Mouse (Mus musculus): ENCODE results near the gene Erg. TPM values are rescaled to one million over a fixed set of nuclear protein-coding genes. Genes with fewer than 3 reads are reported as not detected.

The Erg gene
- total RNA-seq, 2 experiments from 2014 or later: 6.5 to 8.2 TPM

GRCm38 (mm10) chr16:95356962-95357955 lies 229.1 kb downstream of the Erg start:
- DNase-seq (ENCODE audit: low spot score in 2 of 2): peak in 1 of 2 experiments; percentile 32

GRCm38 (mm10) chr16:95353838-95354237 lies 232.6 kb downstream of the Erg start:
- no peak for DNase-seq (ENCODE audit: low spot score in 2 of 2)

GRCm38 (mm10) chr16:95352266-95352665 lies 234.1 kb downstream of the Erg start:
- no peak for DNase-seq (ENCODE audit: low spot score in 2 of 2)

- peak; percentile 67 to 70 for DNase-seq (ENCODE audit: low spot score in 2 of 2)
Measured at GRCm38 (mm10) chr16:95350499-95350898, 235.9 kb downstream of the Erg start.

GRCm38 (mm10) chr16:95349745-95350144 lies 236.6 kb downstream of the Erg start:
- DNase-seq (ENCODE audit: low spot score in 2 of 2): no peak

- no peak for DNase-seq (ENCODE audit: low spot score in 2 of 2)
Measured at GRCm38 (mm10) chr16:95349344-95349743, 237.0 kb downstream of the Erg start.

GRCm38 (mm10) chr16:95348555-95348954 lies 237.8 kb downstream of the Erg start:
- DNase-seq (ENCODE audit: low spot score in 2 of 2): no peak

GRCm38 (mm10) chr16:95347202-95347601 lies 239.2 kb downstream of the Erg start:
- DNase-seq (ENCODE audit: low spot score in 2 of 2): no peak

GRCm38 (mm10) chr16:95345882-95346281 lies 240.5 kb downstream of the Erg start:
- peak; percentile 79 to 85 for DNase-seq (ENCODE audit: low spot score in 2 of 2)

- no peak for DNase-seq (ENCODE audit: low spot score in 2 of 2)
Measured at GRCm38 (mm10) chr16:95344961-95345360, 241.4 kb downstream of the Erg start.

- peak in 1 of 2 experiments; percentile 17 for DNase-seq (ENCODE audit: low spot score in 2 of 2)
Measured at GRCm38 (mm10) chr16:95342030-95342429, 244.4 kb downstream of the Erg start.

- DNase-seq (ENCODE audit: low spot score in 2 of 2): peak; percentile 91
Measured at GRCm38 (mm10) chr16:95340885-95341791, 245.3 kb downstream of the Erg start.

GRCm38 (mm10) chr16:95332159-95332558 lies 254.2 kb downstream of the Erg start:
- no peak for DNase-seq (ENCODE audit: low spot score in 2 of 2)

GRCm38 (mm10) chr16:95321945-95322625 lies 264.3 kb downstream of the Erg start:
- DNase-seq (ENCODE audit: low spot score in 2 of 2): no peak

Other genes starting within 250 kb of the Erg start
- 10 to 100 TPM; 40.0 to 40.6 TPM for gene Ets2, start 115.5 kb upstream of the Erg start, total RNA-seq (2021)